Mouse (Mus musculus): ENCODE results near the gene Trpm3. TPM values are rescaled to one million over a fixed set of nuclear protein-coding genes. Genes with fewer than 3 reads are reported as not detected.

Gene Trpm3
- 1.1 and 1.6 TPM in 2 replicates for polyA plus RNA-seq (2015; fragmentation: Nextera tagmentation; extraction: Ambion mirVana)

- peak; percentile 77; the same call in 1 of the 2 replicates for ATAC-seq (ENCODE audit: borderline replicate concordance, extremely low read depth, low FRiP score, low TSS enrichment)
- Histone ChIP-seq H3K9me3 (no peaks in the 10 kb centered on the region), H3K36me3 (no peaks in the 10 kb centered on the region), H3K9ac (no peak within 1 kb of the TSS), H3K27me3 (peaks cover 5% of the 10 kb centered on the region; the same call in 1 of the 2 replicates), H3K4me2 (peak within 1 kb of the TSS; percentile 44; the same call in 1 of the 2 replicates), H3K4me1 (peaks cover 6% of the 10 kb centered on the region), H3K4me3 (no peak within 1 kb of the TSS), H3K27ac (no peak within 1 kb of the TSS)
- under 1% methylated on average over 39 of the region's 39 CpGs for WGBS
Measured at GRCm38 (mm10) chr19:22138590-22139421, at the start of gene Trpm3. Gene Trpm3, plus strand, starts transcription at chr19:22139046.

- ATAC-seq (ENCODE audit: borderline replicate concordance, extremely low read depth, low FRiP score, low TSS enrichment): no peak
- Histone ChIP-seq H3K4me1 (no peaks in the 10 kb centered on the region), H3K4me2 (no peak overlapping the region), H3K36me3 (no peaks in the 10 kb centered on the region), H3K4me3 (no peak overlapping the region), H3K27me3 (no peaks in the 10 kb centered on the region), H3K9me3 (no peaks in the 10 kb centered on the region), H3K27ac (no peak overlapping the region), H3K9ac (no peak overlapping the region)
- 41% methylated on average over 4 of the region's 4 CpGs for WGBS
Measured at GRCm38 (mm10) chr19:22100582-22100981, 38.3 kb upstream of the Trpm3 start.

- no peak for ATAC-seq (ENCODE audit: borderline replicate concordance, extremely low read depth, low FRiP score, low TSS enrichment)
- Histone ChIP-seq H3K9ac (no peak overlapping the region), H3K4me2 (no peak overlapping the region), H3K4me3 (no peak overlapping the region), H3K27me3 (no peaks in the 10 kb centered on the region), H3K9me3 (no peaks in the 10 kb centered on the region), H3K27ac (no peak overlapping the region), H3K36me3 (no peaks in the 10 kb centered on the region), H3K4me1 (no peaks in the 10 kb centered on the region)
- WGBS: 50% methylated on average over 4 of the region's 4 CpGs
Measured at GRCm38 (mm10) chr19:22103865-22104264, 35.0 kb upstream of the Trpm3 start.

GRCm38 (mm10) chr19:22104848-22105484 is 33.9 kb upstream of the Trpm3 start:
- no peaks in the 10 kb centered on the region for H3K4me1 ChIP-seq
- H3K27me3 ChIP-seq: no peaks in the 10 kb centered on the region
- ATAC-seq (ENCODE audit: borderline replicate concordance, extremely low read depth, low FRiP score, low TSS enrichment): no peak
- no peaks in the 10 kb centered on the region for H3K36me3 ChIP-seq
- no peak overlapping the region for H3K4me3 ChIP-seq
- no peak overlapping the region for H3K9ac ChIP-seq
- no peak overlapping the region for H3K27ac ChIP-seq
- no peaks in the 10 kb centered on the region for H3K9me3 ChIP-seq
- WGBS: 69% methylated on average over 7 of the region's 7 CpGs
- no peak overlapping the region for H3K4me2 ChIP-seq

- no peaks in the 10 kb centered on the region for H3K36me3 ChIP-seq
- no peak overlapping the region for H3K4me2 ChIP-seq
- no peak overlapping the region for H3K9ac ChIP-seq
- no peaks in the 10 kb centered on the region for H3K4me1 ChIP-seq
- H3K27me3 ChIP-seq: no peaks in the 10 kb centered on the region
- no peak overlapping the region for H3K4me3 ChIP-seq
- H3K9me3 ChIP-seq: no peaks in the 10 kb centered on the region
- H3K27ac ChIP-seq: no peak overlapping the region
- 42% methylated on average over 2 of the region's 2 CpGs for WGBS
- ATAC-seq (ENCODE audit: borderline replicate concordance, extremely low read depth, low FRiP score, low TSS enrichment): no peak
Measured at GRCm38 (mm10) chr19:22105648-22106047, 33.2 kb upstream of the Trpm3 start.

GRCm38 (mm10) chr19:22108893-22109463 is 29.9 kb upstream of the Trpm3 start:
- Histone ChIP-seq H3K4me2 (no peak overlapping the region), H3K9me3 (no peaks in the 10 kb centered on the region), H3K4me3 (no peak overlapping the region), H3K4me1 (no peaks in the 10 kb centered on the region), H3K27me3 (no peaks in the 10 kb centered on the region), H3K36me3 (no peaks in the 10 kb centered on the region), H3K27ac (no peak overlapping the region), H3K9ac (no peak overlapping the region)
- WGBS: 55% methylated on average over 8 of the region's 8 CpGs
- ATAC-seq (ENCODE audit: borderline replicate concordance, extremely low read depth, low FRiP score, low TSS enrichment): peak; percentile 57; the same call in 1 of the 2 replicates

GRCm38 (mm10) chr19:22120976-22121375 is 17.9 kb upstream of the Trpm3 start:
- H3K4me1 ChIP-seq: no peaks in the 10 kb centered on the region
- no peak overlapping the region for H3K27ac ChIP-seq
- no peak overlapping the region for H3K9ac ChIP-seq
- H3K36me3 ChIP-seq: no peaks in the 10 kb centered on the region
- WGBS: 76% methylated on average over 2 of the region's 2 CpGs
- H3K4me3 ChIP-seq: no peak overlapping the region
- H3K4me2 ChIP-seq: no peak overlapping the region
- H3K9me3 ChIP-seq: no peaks in the 10 kb centered on the region
- no peaks in the 10 kb centered on the region for H3K27me3 ChIP-seq
- no peak for ATAC-seq (ENCODE audit: borderline replicate concordance, extremely low read depth, low FRiP score, low TSS enrichment)

- Histone ChIP-seq H3K27ac (no peak overlapping the region), H3K27me3 (no peaks in the 10 kb centered on the region), H3K4me3 (no peak overlapping the region), H3K9me3 (no peaks in the 10 kb centered on the region), H3K4me2 (no peak overlapping the region), H3K9ac (no peak overlapping the region), H3K4me1 (no peaks in the 10 kb centered on the region), H3K36me3 (no peaks in the 10 kb centered on the region)
- 71% methylated on average over 2 of the region's 2 CpGs for WGBS
- no peak for ATAC-seq (ENCODE audit: borderline replicate concordance, extremely low read depth, low FRiP score, low TSS enrichment)
Measured at GRCm38 (mm10) chr19:22121631-22122030, 17.2 kb upstream of the Trpm3 start.

GRCm38 (mm10) chr19:22132626-22133025 is 6.2 kb upstream of the Trpm3 start:
- Histone ChIP-seq H3K27ac (no peak overlapping the region), H3K4me3 (no peak overlapping the region), H3K36me3 (no peaks in the 10 kb centered on the region), H3K4me1 (no peaks in the 10 kb centered on the region), H3K27me3 (no peaks in the 10 kb centered on the region), H3K4me2 (no peak overlapping the region), H3K9me3 (no peaks in the 10 kb centered on the region), H3K9ac (no peak overlapping the region)
- ATAC-seq (ENCODE audit: borderline replicate concordance, extremely low read depth, low FRiP score, low TSS enrichment): no peak
- whole genome bisulfite sequencing: 45% methylated on average over 3 of the region's 3 CpGs

GRCm38 (mm10) chr19:22178549-22178948 is 39.7 kb downstream of the Trpm3 start:
- H3K27me3 ChIP-seq: no peaks in the 10 kb centered on the region
- H3K36me3 ChIP-seq: no peaks in the 10 kb centered on the region
- WGBS: 69% methylated on average over 4 of the region's 4 CpGs
- ATAC-seq (ENCODE audit: borderline replicate concordance, extremely low read depth, low FRiP score, low TSS enrichment): no peak
- H3K4me2 ChIP-seq: no peak overlapping the region
- H3K27ac ChIP-seq: no peak overlapping the region
- H3K4me3 ChIP-seq: no peak overlapping the region
- no peaks in the 10 kb centered on the region for H3K9me3 ChIP-seq
- no peaks in the 10 kb centered on the region for H3K4me1 ChIP-seq
- no peak overlapping the region for H3K9ac ChIP-seq

- no peak overlapping the region for H3K27ac ChIP-seq
- H3K4me1 ChIP-seq: no peaks in the 10 kb centered on the region
- 92% methylated on average over 2 of the region's 2 CpGs for WGBS
- no peaks in the 10 kb centered on the region for H3K36me3 ChIP-seq
- no peaks in the 10 kb centered on the region for H3K9me3 ChIP-seq
- H3K9ac ChIP-seq: no peak overlapping the region
- H3K27me3 ChIP-seq: no peaks in the 10 kb centered on the region
- H3K4me2 ChIP-seq: no peak overlapping the region
- no peak overlapping the region for H3K4me3 ChIP-seq
- no peak for ATAC-seq (ENCODE audit: borderline replicate concordance, extremely low read depth, low FRiP score, low TSS enrichment)
Measured at GRCm38 (mm10) chr19:22179017-22179416, 40.2 kb downstream of the Trpm3 start.

GRCm38 (mm10) chr19:22180136-22180535 is 41.3 kb downstream of the Trpm3 start:
- Histone ChIP-seq H3K4me1 (no peaks in the 10 kb centered on the region), H3K9ac (no peak overlapping the region), H3K36me3 (no peaks in the 10 kb centered on the region), H3K27me3 (no peaks in the 10 kb centered on the region), H3K4me2 (no peak overlapping the region), H3K9me3 (no peaks in the 10 kb centered on the region), H3K4me3 (no peak overlapping the region), H3K27ac (no peak overlapping the region)
- WGBS: 85% methylated on average over 3 of the region's 3 CpGs
- ATAC-seq (ENCODE audit: borderline replicate concordance, extremely low read depth, low FRiP score, low TSS enrichment): no peak

Data from lung, embryonic 15.5 days (tissue).